Mouse (Mus musculus) cortical plate, adult 2 months (tissue): Measurements from ENCODE around the gene Stpg1.

Source experiments
- CTCF ChIP-seq: fragments of 200-500 bp; IDR thresholded peaks from 2 replicates; pipeline ENCODE4 v1.5.1; 2011; ENCODE audit warnings: mild to moderate bottlenecking, control low read depth, low read length; ENCODE audit not compliant: insufficient read depth; ENCODE audit errors: extremely low read depth
- POLR2A ChIP-seq: fragments of 200-500 bp; IDR thresholded peaks from 2 replicates; pipeline ENCODE4 v1.6.1; 2011; ENCODE audit warnings: mild to moderate bottlenecking, low read length, control low read depth; ENCODE audit not compliant: insufficient read depth; ENCODE audit errors: extremely low read depth

- TF ChIP-seq CTCF (no peak), POLR2A (no peak)
Observed at GRCm38 (mm10) chr4:135495810-135496209, 1.2 kb downstream of the Stpg1 start.
